Comparison of ENCODE assay signal across 19 mouse cellular contexts in genomic region chr13:63248318-63248717, GRCm38 (mm10).
DNase-seq lines count a peak whose midpoint lies in the region; ATAC-seq and TF ChIP-seq lines count a peak whose summit lies in the region.
"Had no signal": no experiment of that assay in that cellular context is flagged by ENCODE, and none has a peak within 500 bp of the region (broad histone marks: within the 10 kb centered on the region; RNA-seq: fewer than 3 reads in every experiment).

No protein-coding gene starts in this region.

- peaks cover 16% of the 10 kb centered on the region for H3K79me2 ChIP-seq in heart, adult 2 months (replicated peaks; ENCODE audit: control insufficient read depth, insufficient read depth, low read length)
- peaks cover 99% of the 10 kb centered on the region for H3K79me2 ChIP-seq in myocyte (ENCODE audit: control insufficient read depth, insufficient read depth)

- H3K27me3 ChIP-seq in heart, adult 2 months (ENCODE audit: control insufficient read depth, insufficient read depth, low read length): no peaks in the 10 kb centered on the region
- no peaks in the 10 kb centered on the region for H3K27me3 ChIP-seq in lung, embryonic 14.5 days (ENCODE audit: insufficient read depth, low read length)
- H3K27me3 ChIP-seq in embryonic facial prominence, embryonic 14.5 days (replicated peaks; ENCODE audit: control insufficient read depth, insufficient read depth, low read length): no peaks in the 10 kb centered on the region
- no peaks in the 10 kb centered on the region for H3K27me3 ChIP-seq in myocyte (ENCODE audit: control insufficient read depth, insufficient read depth, insufficient read length)
- no peaks in the 10 kb centered on the region for H3K27me3 ChIP-seq in hindbrain, embryonic 14.5 days (ENCODE audit: control insufficient read depth, insufficient read depth, low read length)
- H3K27me3 ChIP-seq: hindbrain, embryonic 15.5 days had no signal

- TF ChIP-seq POLR2A in heart, adult 2 months (IDR thresholded peaks at IDR 0.05; ENCODE audit: insufficient read depth, low read depth, low read length): no peak
- no peak for TF ChIP-seq POLR2A in lung, adult 2 months (IDR thresholded peaks at IDR 0.05; ENCODE audit: borderline replicate concordance, extremely low read depth, low read depth, low read length)
- TF ChIP-seq POLR2A in myocyte (IDR thresholded peaks at IDR 0.05; ENCODE audit: insufficient read length, low read depth): peak; percentile 18

- peak in 1 of 2 experiments; percentile 29 for DNase-seq in heart, adult 2 months
- DNase-seq in heart, postnatal 4 days: no peak
- no peak for DNase-seq in lung, embryonic 14.5 days
- no peak for DNase-seq in lung, adult 2 months
- DNase-seq in embryonic facial prominence, embryonic 14.5 days (ENCODE audit: low spot score): no peak
- no peak for DNase-seq in kidney, adult 8-10 months
- DNase-seq in hindbrain, embryonic 14.5 days (ENCODE audit: low spot score): no peak
- DNase-seq: adrenal gland, adult 8-10 months; B cell, adult 2 months; cerebellum, postnatal 10 days; gastrocnemius, postnatal 36 days; kidney, adult 11 months; kidney, postnatal 14 days; liver; lung, postnatal 36 days; thymus, postnatal 36 days had no signal

- H3K4me1 ChIP-seq in heart, adult 2 months (ENCODE audit: control insufficient read depth, insufficient read depth, low read length): peaks cover 42% of the 10 kb centered on the region
- peaks cover 52% of the 10 kb centered on the region for H3K4me1 ChIP-seq in lung, embryonic 14.5 days (ENCODE audit: insufficient read depth)
- H3K4me1 ChIP-seq in lung, adult 2 months (ENCODE audit: control insufficient read depth, insufficient read depth, low read length): peaks cover 50% of the 10 kb centered on the region
- H3K4me1 ChIP-seq in embryonic facial prominence, embryonic 14.5 days (ENCODE audit: control insufficient read depth, insufficient read depth, low read length): peaks cover 78% of the 10 kb centered on the region
- H3K4me1 ChIP-seq in hindbrain, embryonic 14.5 days (replicated peaks; ENCODE audit: control insufficient read depth, insufficient read depth, low read length): peaks cover 2% of the 10 kb centered on the region

- no peak for TF ChIP-seq EP300 in heart, adult 2 months (IDR thresholded peaks at IDR 0.05; ENCODE audit: insufficient read depth, low read depth, low read length)

- peaks cover 66% of the 10 kb centered on the region for H3K36me3 ChIP-seq in heart, adult 2 months (ENCODE audit: control insufficient read depth, insufficient read depth, low read length)
- H3K36me3 ChIP-seq in lung, embryonic 14.5 days (ENCODE audit: insufficient read depth): peaks cover 27% of the 10 kb centered on the region
- peaks cover 20% of the 10 kb centered on the region for H3K36me3 ChIP-seq in embryonic facial prominence, embryonic 14.5 days (ENCODE audit: control insufficient read depth, insufficient read depth, low read length)
- peaks cover 20% of the 10 kb centered on the region for H3K36me3 ChIP-seq in myocyte (ENCODE audit: control insufficient read depth, insufficient read depth)
- no peaks in the 10 kb centered on the region; the same call in 1 of the 2 replicates for H3K36me3 ChIP-seq in hindbrain, embryonic 14.5 days (replicated peaks; ENCODE audit: control insufficient read depth, insufficient read depth)
- H3K36me3 ChIP-seq: hindbrain, embryonic 15.5 days had no signal

- H3K27ac ChIP-seq in heart, adult 2 months: peak overlapping the region; percentile 87
- H3K27ac ChIP-seq in lung, embryonic 14.5 days (ENCODE audit: low read depth): no peak overlapping the region
- 0 out of 2 replicates have a peak overlapping the region, but pooled peaks have one; percentile 35 for H3K27ac ChIP-seq in embryonic facial prominence, embryonic 14.5 days (replicated peaks; ENCODE audit: low read depth, low read length)
- no peak overlapping the region for H3K27ac ChIP-seq in hindbrain, embryonic 14.5 days
- H3K27ac ChIP-seq: hindbrain, embryonic 15.5 days had no signal

- H3ac ChIP-seq in myocyte (ENCODE audit: control insufficient read depth, insufficient read length): no peak overlapping the region

- no peak for TF ChIP-seq CTCF in heart, adult 2 months (IDR thresholded peaks at IDR 0.05)
- TF ChIP-seq CTCF in lung, embryonic 14.5 days (IDR thresholded peaks at IDR 0.05; ENCODE audit: low read depth): no peak
- no peak for TF ChIP-seq CTCF in lung, adult 2 months (IDR thresholded peaks at IDR 0.05; ENCODE audit: insufficient read depth, low read length)

- peak overlapping the region; percentile 67 for H3K4me2 ChIP-seq in lung, embryonic 14.5 days
- H3K4me2 ChIP-seq in embryonic facial prominence, embryonic 14.5 days (ENCODE audit: low read depth, low read length): peak overlapping the region; percentile 23
- H3K4me2 ChIP-seq in myocyte (ENCODE audit: low read depth): peak overlapping the region; percentile 99
- H3K4me2 ChIP-seq in hindbrain, embryonic 14.5 days (replicated peaks): no peak overlapping the region
- H3K4me2 ChIP-seq: heart, embryonic 11.5 days; hindbrain, embryonic 15.5 days had no signal

- peak overlapping the region; percentile 56; the same call in 1 of the 2 replicates for H3K9ac ChIP-seq in heart, adult 2 months (ENCODE audit: low read depth, low read length)
- no peak overlapping the region for H3K9ac ChIP-seq in lung, embryonic 14.5 days
- H3K9ac ChIP-seq in embryonic facial prominence, embryonic 14.5 days (ENCODE audit: low read depth, low read length): 0 out of 2 replicates have a peak overlapping the region, but pooled peaks have one; percentile 31
- no peak overlapping the region for H3K9ac ChIP-seq in hindbrain, embryonic 14.5 days
- H3K9ac ChIP-seq: hindbrain, embryonic 15.5 days had no signal

- H3K4me3 ChIP-seq in heart, adult 2 months: peak overlapping the region; percentile 2
- H3K4me3 ChIP-seq in lung, embryonic 14.5 days (ENCODE audit: low read depth, low read length): no peak overlapping the region
- H3K4me3 ChIP-seq in lung, adult 2 months (replicated peaks; ENCODE audit: extremely low read depth, low read depth, low read length): no peak overlapping the region
- H3K4me3 ChIP-seq in embryonic facial prominence, embryonic 14.5 days (ENCODE audit: low read depth, low read length): no peak overlapping the region; the same call in 1 of the 2 replicates
- peak overlapping the region; percentile 86 for H3K4me3 ChIP-seq in myocyte
- no peak overlapping the region for H3K4me3 ChIP-seq in hindbrain, embryonic 14.5 days (replicated peaks; ENCODE audit: low read length)
- H3K4me3 ChIP-seq: hindbrain, embryonic 15.5 days had no signal

- H3K9me3 ChIP-seq in lung, embryonic 14.5 days (ENCODE audit: low read depth, low read length): no peaks in the 10 kb centered on the region
- no peaks in the 10 kb centered on the region for H3K9me3 ChIP-seq in embryonic facial prominence, embryonic 14.5 days (ENCODE audit: control insufficient read depth, low read length)
- H3K9me3 ChIP-seq in hindbrain, embryonic 14.5 days (ENCODE audit: control insufficient read depth, low read length): no peaks in the 10 kb centered on the region
- H3K9me3 ChIP-seq: hindbrain, embryonic 15.5 days had no signal

- 46% methylated on average over 10 of the region's 10 CpGs for WGBS in heart, adult 2 months
- WGBS in lung, embryonic 14.5 days: 58% methylated on average over 10 of the region's 10 CpGs
- WGBS in lung, adult 2 months: 64% methylated on average over 10 of the region's 10 CpGs
- 82% methylated on average over 10 of the region's 10 CpGs for WGBS in embryonic facial prominence, embryonic 14.5 days
- 94% methylated on average over 10 of the region's 10 CpGs for WGBS in hindbrain, embryonic 14.5 days

- intact Hi-C loops in heart, adult 2 months (cut with DNase I): loop anchor here (10.0 kb wide), 1 partner anchor 316 kb away; no protein-coding TSS in a partner anchor

- no peak for ATAC-seq in lung, embryonic 14.5 days (ENCODE audit: insufficient read depth)
- no peak for ATAC-seq in embryonic facial prominence, embryonic 14.5 days (ENCODE audit: low read depth)
- ATAC-seq in hindbrain, embryonic 14.5 days (ENCODE audit: low FRiP score): no peak

TF ChIP-seq in myocyte, 11 proteins besides CTCF, POLR2A, EP300 and RAD21:
- no peak for TF ChIP-seq REST (IDR thresholded peaks at IDR 0.05; ENCODE audit: insufficient read depth, insufficient read length)
- peak in 1 of 3 experiments; percentile 9 for TF ChIP-seq MYOD1 (IDR thresholded peaks at IDR 0.05; ENCODE audit: control insufficient read depth in 1 of 3, insufficient read length in 2 of 3, low read depth in 2 of 3)
- peak; percentile 71 for TF ChIP-seq POLR2AphosphoS2 (IDR thresholded peaks at IDR 0.05; ENCODE audit: insufficient read length, low read depth)
TF ChIP-seq in myocyte: peak in this region for 2.

Comparison
In these comparisons a context has a peak if more than half of its experiments do, and no peak if none do; other contexts are left out.
1. H3K27ac ChIP-seq: peak in heart, adult 2 months (single experiment) and embryonic facial prominence, embryonic 14.5 days (single experiment); none in lung, embryonic 14.5 days (single experiment) and hindbrain, embryonic 14.5 days (single experiment).
2. H3K4me3 ChIP-seq: peak in heart, adult 2 months (single experiment) and myocyte (single experiment); none in lung, embryonic 14.5 days (single experiment), lung, adult 2 months (single experiment), embryonic facial prominence, embryonic 14.5 days (single experiment) and hindbrain, embryonic 14.5 days (single experiment).
3. H3K9ac ChIP-seq: peak in heart, adult 2 months (single experiment) and embryonic facial prominence, embryonic 14.5 days (single experiment); none in lung, embryonic 14.5 days (single experiment) and hindbrain, embryonic 14.5 days (single experiment).